Mouse (Mus musculus) intestine, embryonic 16.5 days (tissue): Measurements from ENCODE around the gene Slfn14. TPM values are rescaled to one million over a fixed set of nuclear protein-coding genes. Genes with fewer than 3 reads are reported as not detected.
"Not testable (repeated sequence)": the region's sequence is repeated elsewhere in the genome, so short reads cannot be mapped to it uniquely, and the experiment has no call there.

Experiments used
- ATAC-seq: fragments of 200-750 bp; cut with Nextera tagmentation; 2 replicates; pipeline ENCODE4 v1.8.0; 2017; ENCODE audit warnings: moderate TSS enrichment, moderate library complexity
- H3K27ac ChIP-seq: fragments of 300-500 bp; sonication (generic); 2 replicates; pipeline ENCODE4 v1.5.1; 2014; ENCODE audit warnings: mild to moderate bottlenecking, low read length
- H3K27me3 ChIP-seq: fragments of 300-500 bp; sonication (generic); replicated peaks from 2 replicates; pipeline ENCODE4 v1.6.1; 2014; ENCODE audit warnings: low read length, control low read depth, mixed read lengths; ENCODE audit not compliant: control insufficient read depth, insufficient read depth
- H3K36me3 ChIP-seq: fragments of 300-500 bp; sonication (generic); 2 replicates; pipeline ENCODE4 v1.6.1; 2014; ENCODE audit warnings: low read length, control low read depth; ENCODE audit not compliant: control insufficient read depth, insufficient read depth
- H3K4me1 ChIP-seq: fragments of 300-500 bp; sonication (generic); 2 replicates; pipeline ENCODE4 v1.6.1; 2014; ENCODE audit warnings: low read length, control low read depth, mixed read lengths; ENCODE audit not compliant: control insufficient read depth, insufficient read depth
- H3K4me2 ChIP-seq: fragments of 300-500 bp; sonication (generic); 2 replicates; pipeline ENCODE4 v1.6.1; 2014; ENCODE audit warnings: low read depth, low read length, control low read depth
- H3K4me3 ChIP-seq: fragments of 300-500 bp; sonication (generic); 2 replicates; pipeline ENCODE4 v1.5.1; 2014; ENCODE audit warnings: mild to moderate bottlenecking, low read length
- H3K9ac ChIP-seq: fragments of 300-500 bp; sonication (generic); 2 replicates; pipeline ENCODE4 v1.6.1; 2014; ENCODE audit warnings: low read depth, low read length
- H3K9me3 ChIP-seq: fragments of 300-500 bp; sonication (generic); 2 replicates; pipeline ENCODE4 v1.6.1; 2016; ENCODE audit warnings: low read length, control low read depth; ENCODE audit not compliant: control insufficient read depth
- WGBS: fragments of 180-500 bp; shearing (Covaris S2); extraction: QIAGEN DNeasy Blood & Tissue Kit; methylation state at CpG from one replicate; pipeline ENCODE4 v1.1.7; 2014; 5-methylcytosine and 5-hydroxymethylcytosine counted together
- polyA plus RNA-seq: library from polyadenylated mRNA; unstranded; fragments of >200 nt; fragmentation: Nextera tagmentation; extraction: Ambion mirVana; gene quantifications from 2 replicates; pipeline ENCODE4 v1.2.1, GENCODE M21; 2015

Gene Slfn14
- polyA plus RNA-seq, 1 experiment from 2014 or later = 0.73 TPM

DNA sequence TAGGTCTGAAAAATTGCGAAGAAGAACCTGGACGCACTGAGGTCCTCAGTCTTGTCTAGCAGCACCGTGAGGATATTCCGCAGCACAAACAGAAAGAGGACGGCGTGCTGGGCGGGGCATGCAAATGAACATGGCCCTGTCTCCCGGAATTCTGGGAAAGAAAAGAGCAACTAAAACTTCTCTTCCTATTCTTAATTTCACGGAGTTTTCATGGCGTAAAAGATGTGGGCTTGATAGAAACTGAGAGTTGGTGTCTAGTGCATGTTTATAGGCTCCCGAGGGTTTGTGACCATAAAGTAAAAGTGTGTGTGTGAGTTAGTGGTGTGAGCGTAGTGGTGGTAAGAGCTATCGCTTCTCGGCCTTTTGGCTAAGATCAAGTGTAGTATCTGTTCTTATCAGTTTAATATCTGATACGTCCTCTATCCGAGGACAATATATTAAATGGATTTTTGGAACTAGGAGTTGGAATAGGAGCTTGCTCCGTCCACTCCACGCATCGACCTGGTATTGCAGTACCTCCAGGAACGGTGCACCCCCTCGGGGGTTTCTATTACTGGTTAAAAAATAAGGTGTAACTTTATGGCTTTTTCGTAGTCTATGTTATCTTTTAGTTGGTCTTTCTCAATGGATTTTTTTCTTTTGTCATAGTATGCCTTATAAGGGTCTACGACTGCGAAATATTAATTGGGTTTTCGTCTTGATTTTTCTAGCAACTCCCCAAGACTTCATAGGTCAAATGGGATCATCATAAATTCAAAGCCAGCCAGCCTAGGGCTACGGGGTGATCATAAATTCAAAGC lies 15.2 kb downstream of the Slfn14 start:
- under 1% methylated on average over 26 of the region's 26 CpGs for WGBS
- Histone ChIP-seq H3K27ac (peak overlapping the region; percentile 73), H3K4me2 (peak overlapping the region; percentile 65), H3K9me3 (no peaks in the 10 kb centered on the region), H3K27me3 (no peaks in the 10 kb centered on the region), H3K4me1 (no peaks in the 10 kb centered on the region; the same call in 1 of the 2 replicates), H3K9ac (peak overlapping the region; percentile 71), H3K36me3 (no peaks in the 10 kb centered on the region), H3K4me3 (peak overlapping the region; percentile 61)
- ATAC-seq = peak; percentile 93

DNA sequence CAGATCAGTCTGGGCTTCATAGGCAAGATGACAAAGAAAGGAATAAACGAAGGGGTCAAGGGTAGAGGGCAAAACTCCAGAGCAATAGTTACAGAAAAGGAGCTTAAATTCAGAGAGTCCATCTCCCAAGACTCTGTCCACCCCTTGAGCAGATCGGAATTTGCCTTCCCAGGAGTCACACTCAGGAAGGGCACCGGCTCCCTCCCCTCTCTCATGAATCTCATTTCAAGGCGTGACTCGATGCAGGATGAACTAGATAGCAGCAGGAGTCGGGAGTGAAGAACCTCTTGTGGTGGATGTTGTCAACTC lies 15.7 kb downstream of the Slfn14 start:
- Histone ChIP-seq H3K27me3 (no peaks in the 10 kb centered on the region), H3K9me3 (no peaks in the 10 kb centered on the region), H3K4me1 (no peaks in the 10 kb centered on the region; the same call in 1 of the 2 replicates), H3K4me2 (peak overlapping the region; percentile 65), H3K27ac (no peak overlapping the region), H3K4me3 (peak overlapping the region; percentile 61), H3K9ac (peak overlapping the region; percentile 71), H3K36me3 (no peaks in the 10 kb centered on the region)
- WGBS = 1% methylated on average over 6 of the region's 6 CpGs
- peak; percentile 58 for ATAC-seq

DNA sequence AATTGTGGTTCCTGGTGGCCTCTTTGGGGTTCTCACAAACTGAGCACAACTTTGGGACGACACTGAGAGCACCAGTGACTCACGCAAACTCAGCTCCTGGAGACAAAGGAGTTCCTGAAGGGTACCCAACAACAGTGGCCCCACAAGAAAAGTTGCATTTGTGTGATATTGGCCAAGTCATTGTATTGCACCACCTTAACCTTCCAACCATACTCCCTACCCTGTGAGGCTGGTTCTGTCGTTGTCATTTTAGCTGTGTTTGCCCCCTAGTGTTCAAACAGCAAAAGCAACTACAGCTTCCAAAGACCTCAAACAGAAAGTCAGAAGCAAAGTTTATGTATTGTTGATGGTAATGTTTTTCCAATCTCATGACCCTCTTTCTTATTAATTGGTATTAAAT lies 23.4 kb downstream of the Slfn14 start:
- no peaks in the 10 kb centered on the region for H3K36me3 ChIP-seq
- H3K27ac ChIP-seq = no peak overlapping the region
- ATAC-seq = no peak
- no peak overlapping the region for H3K4me3 ChIP-seq
- no peaks in the 10 kb centered on the region for H3K9me3 ChIP-seq
- no peak overlapping the region for H3K9ac ChIP-seq
- H3K27me3 ChIP-seq = no peaks in the 10 kb centered on the region
- no peak overlapping the region for H3K4me2 ChIP-seq
- H3K4me1 ChIP-seq = no peaks in the 10 kb centered on the region
- 56% methylated on average over 3 of the region's 3 CpGs for WGBS

DNA sequence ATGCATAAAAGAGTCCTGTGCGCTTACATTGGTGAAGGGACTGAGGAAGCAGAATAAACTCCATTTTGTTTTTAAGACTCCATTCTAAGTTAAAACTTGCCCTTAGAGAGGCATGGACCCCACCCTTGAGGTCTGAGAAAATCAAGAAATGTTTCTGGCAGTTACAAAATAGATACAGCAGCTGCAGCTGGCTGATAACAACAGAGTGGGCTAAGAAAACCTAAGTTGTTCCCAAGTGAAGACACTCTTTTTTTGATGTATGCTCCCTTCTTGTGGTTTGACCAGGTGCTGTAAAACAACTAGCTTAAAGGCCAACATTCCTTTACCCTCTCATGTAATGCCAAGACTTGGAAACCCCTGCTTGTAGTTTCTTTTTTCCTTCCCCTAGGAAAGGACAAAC lies 23.9 kb downstream of the Slfn14 start:
- ATAC-seq = no peak
- 96% methylated on average over 1 of the region's 1 CpGs for WGBS
- Histone ChIP-seq H3K27ac (no peak overlapping the region), H3K4me2 (no peak overlapping the region), H3K27me3 (no peaks in the 10 kb centered on the region), H3K36me3 (no peaks in the 10 kb centered on the region), H3K4me3 (no peak overlapping the region), H3K9me3 (no peaks in the 10 kb centered on the region), H3K4me1 (no peaks in the 10 kb centered on the region), H3K9ac (no peak overlapping the region)

DNA sequence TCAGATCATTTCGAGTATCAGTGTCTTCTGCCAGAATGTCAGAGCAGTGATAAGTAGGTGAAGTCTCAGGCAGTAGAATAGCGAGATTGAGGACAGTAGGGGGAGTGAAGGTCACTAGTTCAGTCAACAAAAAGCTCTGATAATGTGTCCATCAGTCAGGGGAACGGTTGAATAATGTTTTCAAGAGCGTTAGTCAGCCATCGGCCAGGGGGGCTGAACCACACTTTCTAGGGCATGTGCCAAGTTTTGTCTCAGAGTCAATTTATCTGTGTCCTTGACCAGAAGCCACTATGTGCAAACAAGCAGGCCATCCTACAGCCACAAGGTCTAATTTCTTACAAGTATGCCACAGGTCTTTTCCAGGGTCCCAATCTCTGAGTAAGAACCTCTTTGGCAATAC lies 29.3 kb downstream of the Slfn14 start:
- 43% methylated on average over 5 of the region's 5 CpGs for WGBS
- not testable (repeated sequence) for H3K4me2 ChIP-seq, H3K9ac ChIP-seq, H3K27ac ChIP-seq, ATAC-seq, H3K27me3 ChIP-seq, H3K4me3 ChIP-seq, H3K4me1 ChIP-seq, H3K36me3 ChIP-seq, H3K9me3 ChIP-seq

DNA sequence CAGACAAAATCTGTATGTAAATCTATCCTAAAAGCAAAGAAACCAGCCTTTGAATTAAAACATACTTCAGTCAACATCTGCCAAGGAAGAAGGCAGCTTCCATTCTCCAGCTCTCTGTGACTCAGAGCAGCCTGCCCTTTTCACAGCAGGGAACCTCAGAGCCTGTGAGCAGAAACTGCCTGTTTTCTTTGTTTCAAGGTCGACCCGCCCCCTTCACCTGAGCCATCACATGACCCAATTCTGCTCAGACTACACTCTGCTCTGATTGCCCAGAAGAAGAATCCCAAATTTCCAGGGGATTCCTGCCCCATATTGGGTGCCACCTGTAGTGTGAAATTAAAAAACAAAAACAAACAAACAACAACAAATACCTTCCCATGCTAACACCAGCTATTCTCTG lies 46.7 kb downstream of the Slfn14 start:
- no peak for ATAC-seq
- Histone ChIP-seq H3K9ac (no peak overlapping the region), H3K9me3 (no peaks in the 10 kb centered on the region), H3K4me2 (no peak overlapping the region), H3K4me3 (no peak overlapping the region), H3K27ac (no peak overlapping the region), H3K36me3 (no peaks in the 10 kb centered on the region), H3K4me1 (no peaks in the 10 kb centered on the region), H3K27me3 (no peaks in the 10 kb centered on the region)
- WGBS = 21% methylated on average over 2 of the region's 2 CpGs

DNA sequence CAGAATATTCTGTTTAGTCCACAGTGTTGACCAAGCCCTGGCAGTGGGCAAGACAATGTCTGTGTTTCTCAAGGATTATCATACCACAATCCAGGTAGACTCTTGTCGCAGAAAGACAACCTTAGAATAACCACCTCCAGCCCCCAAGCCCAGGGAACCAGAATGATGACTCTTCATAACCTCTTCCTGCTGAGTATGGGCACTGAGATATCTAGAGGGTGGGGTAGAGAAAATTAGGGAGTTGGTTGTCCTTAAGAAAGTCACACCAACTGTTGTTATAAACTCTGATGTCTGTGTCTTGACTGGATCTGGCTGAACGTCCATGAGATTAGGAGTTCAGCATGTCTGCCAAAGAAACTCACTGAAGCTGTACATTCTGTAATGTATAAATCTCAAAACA lies 48.1 kb downstream of the Slfn14 start:
- Histone ChIP-seq H3K4me3 (no peak overlapping the region), H3K4me2 (no peak overlapping the region), H3K4me1 (no peaks in the 10 kb centered on the region), H3K27ac (no peak overlapping the region), H3K9ac (no peak overlapping the region), H3K9me3 (no peaks in the 10 kb centered on the region), H3K27me3 (no peaks in the 10 kb centered on the region), H3K36me3 (no peaks in the 10 kb centered on the region)
- WGBS = 94% methylated on average over 2 of the region's 2 CpGs
- no peak for ATAC-seq

DNA sequence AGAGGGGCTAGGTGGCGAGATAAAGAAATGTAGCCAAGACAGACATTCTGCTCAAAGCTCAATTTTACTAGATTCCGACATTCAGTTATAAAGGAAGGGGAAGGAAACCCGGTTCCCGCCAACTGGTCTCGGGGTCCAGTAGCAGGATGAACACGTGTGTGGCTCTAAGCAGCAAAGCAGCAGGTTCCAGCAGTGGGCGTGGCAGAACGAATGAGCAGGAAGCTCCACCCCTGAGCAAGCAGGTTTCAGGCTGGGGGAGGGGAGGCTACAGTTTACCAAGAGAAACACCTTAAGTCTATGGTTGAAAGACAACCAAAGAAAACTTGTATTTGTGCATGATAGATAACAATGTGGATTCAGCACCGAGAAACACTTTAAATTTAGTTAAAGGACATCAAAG lies 49.1 kb downstream of the Slfn14 start:
- not testable (repeated sequence) for ATAC-seq, H3K9ac ChIP-seq, H3K9me3 ChIP-seq, H3K27ac ChIP-seq, H3K4me1 ChIP-seq, H3K36me3 ChIP-seq, H3K4me3 ChIP-seq, H3K4me2 ChIP-seq, H3K27me3 ChIP-seq
- WGBS = 82% methylated on average over 9 of the region's 9 CpGs

DNA sequence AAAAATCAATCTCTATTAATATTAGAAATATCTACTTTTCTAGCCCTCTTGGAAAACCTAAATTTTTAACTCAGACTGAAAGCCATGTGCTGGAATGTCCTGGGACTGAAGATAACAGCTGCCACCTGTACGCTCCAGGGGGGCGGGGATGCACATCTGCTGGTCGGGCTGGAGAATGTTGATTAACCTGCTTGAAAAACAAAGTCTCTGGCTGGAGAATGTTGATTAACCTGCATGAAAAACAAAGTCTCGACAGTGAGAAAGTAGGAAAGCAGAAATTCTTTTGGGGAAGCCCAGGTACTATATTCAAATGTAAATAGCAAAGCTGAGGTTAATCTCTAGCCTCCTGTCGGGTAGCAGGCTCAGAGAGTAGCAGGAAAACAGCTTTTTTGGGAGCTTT lies 52.9 kb downstream of the Slfn14 start:
- ATAC-seq, H3K9me3 ChIP-seq: not testable (repeated sequence)

DNA sequence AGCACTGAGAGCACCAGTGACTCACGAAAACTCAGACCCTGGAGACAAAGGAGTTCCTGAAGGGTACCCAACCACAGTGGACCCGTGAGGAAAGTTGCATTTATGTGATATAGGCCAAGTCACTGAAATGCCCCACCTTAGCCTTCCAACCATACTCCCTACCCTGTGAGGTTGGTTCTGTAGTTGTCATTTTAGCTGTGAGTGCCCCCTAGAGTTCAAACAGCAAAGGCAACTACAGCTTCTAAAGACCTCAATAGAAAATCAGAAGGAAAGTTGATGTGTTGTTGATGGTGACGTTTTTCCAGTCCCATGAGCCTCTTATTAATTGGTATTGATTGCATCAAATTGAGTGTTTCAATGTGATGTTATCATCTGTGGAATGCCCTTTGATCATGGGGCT lies 55.6 kb downstream of the Slfn14 start:
- no peak for ATAC-seq
- no peaks in the 10 kb centered on the region for H3K27me3 ChIP-seq
- H3K9ac ChIP-seq = no peak overlapping the region
- 61% methylated on average over 3 of the region's 3 CpGs for WGBS
- H3K27ac ChIP-seq = no peak overlapping the region
- H3K4me1 ChIP-seq = no peaks in the 10 kb centered on the region
- no peaks in the 10 kb centered on the region for H3K9me3 ChIP-seq
- H3K36me3 ChIP-seq = no peaks in the 10 kb centered on the region
- no peak overlapping the region for H3K4me2 ChIP-seq
- H3K4me3 ChIP-seq = no peak overlapping the region

More for the DNA sequence above, 52.9 kb downstream of the Slfn14 start:
- not testable (repeated sequence) for H3K36me3 ChIP-seq, H3K4me1 ChIP-seq, H3K9ac ChIP-seq, H3K27ac ChIP-seq, H3K27me3 ChIP-seq, H3K4me2 ChIP-seq, H3K4me3 ChIP-seq
- WGBS = 41% methylated on average over 5 of the region's 5 CpGs
